Mouse (Mus musculus) embryo, embryonic 10.5 days (tissue): Measurements from ENCODE around the gene Npl.

Experiments used
- DNase-seq: peaks from one replicate; pipeline ENCODE4 v3.0.0-alpha.2; 2015; ENCODE audit warnings: low spot score

Npl gene

GRCm38 (mm10) chr1:153549536-153550199 lies at the start of gene Npl:
Gene Npl, minus strand, starts transcription at chr1:153550045.
- DNase-seq: peak; percentile 80

GRCm38 (mm10) chr1:153599302-153600045 lies 49.6 kb upstream of the Npl start:
- peak; percentile 22 for DNase-seq

GRCm38 (mm10) chr1:153598773-153599172 lies 48.9 kb upstream of the Npl start:
- peak; percentile 84 for DNase-seq

GRCm38 (mm10) chr1:153593678-153594077 lies 43.8 kb upstream of the Npl start:
- peak; percentile 12 for DNase-seq

- DNase-seq: no peak
Measured at GRCm38 (mm10) chr1:153590176-153590734, 40.4 kb upstream of the Npl start.

GRCm38 (mm10) chr1:153587956-153588355 lies 38.1 kb upstream of the Npl start:
- DNase-seq: no peak

- no peak for DNase-seq
Measured at GRCm38 (mm10) chr1:153586826-153587225, 37.0 kb upstream of the Npl start.

- peak; percentile 8 for DNase-seq
Measured at GRCm38 (mm10) chr1:153585752-153586151, 35.9 kb upstream of the Npl start.

- DNase-seq: no peak
Measured at GRCm38 (mm10) chr1:153583189-153583588, 33.3 kb upstream of the Npl start.

GRCm38 (mm10) chr1:153574730-153575129 lies 24.9 kb upstream of the Npl start:
- DNase-seq: no peak

GRCm38 (mm10) chr1:153572271-153573043 lies 22.6 kb upstream of the Npl start:
- DNase-seq: no peak

- DNase-seq: no peak
Measured at GRCm38 (mm10) chr1:153565701-153566100, 15.9 kb upstream of the Npl start.

GRCm38 (mm10) chr1:153564701-153565100 lies 14.9 kb upstream of the Npl start:
- DNase-seq: no peak

GRCm38 (mm10) chr1:153563675-153564074 lies 13.8 kb upstream of the Npl start:
- DNase-seq: no peak

- DNase-seq: no peak
Measured at GRCm38 (mm10) chr1:153560805-153561204, 11.0 kb upstream of the Npl start.

GRCm38 (mm10) chr1:153559701-153560100 lies 9.9 kb upstream of the Npl start:
- no peak for DNase-seq

GRCm38 (mm10) chr1:153559126-153559647 lies 9.3 kb upstream of the Npl start:
- DNase-seq: peak; percentile 88

GRCm38 (mm10) chr1:153556896-153557295 lies 7.1 kb upstream of the Npl start:
- peak; percentile 89 for DNase-seq

- no peak for DNase-seq
Measured at GRCm38 (mm10) chr1:153556202-153556601, 6.4 kb upstream of the Npl start.

- DNase-seq: peak; percentile 81
Measured at GRCm38 (mm10) chr1:153550814-153551213, 969 bp upstream of the Npl start.

GRCm38 (mm10) chr1:153547555-153547954 lies 2.3 kb downstream of the Npl start:
- DNase-seq: no peak

- no peak for DNase-seq
Measured at GRCm38 (mm10) chr1:153545196-153545595, 4.6 kb downstream of the Npl start.
